Mouse (Mus musculus) spleen, adult 2 months (tissue): ENCODE results near the gene Pdzk1.

ENCODE experiments used
- CTCF ChIP-seq: fragments of 200-500 bp; IDR thresholded peaks from 2 replicates; pipeline ENCODE4 v1.5.1; 2011; ENCODE audit warnings: mild to moderate bottlenecking, inconsistent platforms; ENCODE audit not compliant: insufficient read depth, insufficient read length, insufficient replicate concordance; ENCODE audit errors: extremely low read depth
- POLR2A ChIP-seq: fragments of 200-500 bp; IDR thresholded peaks from 2 replicates; pipeline ENCODE4 v1.6.1; 2011; ENCODE audit warnings: low read depth, low read length, inconsistent platforms

- TF ChIP-seq POLR2A (no peak), CTCF (no peak)
Observed at GRCm38 (mm10) chr3:96782236-96782635, 46.8 kb upstream of the Pdzk1 start.
